Mouse (Mus musculus) C2C12 (cell line): Measurements from ENCODE around the gene Grk5. TPM values are rescaled to one million over a fixed set of nuclear protein-coding genes. Genes with fewer than 3 reads are reported as not detected.

Experiments
- H3K27me3 ChIP-seq: one replicate; pipeline ENCODE4 v1.6.1; 2011; ENCODE audit not compliant: control insufficient read depth, insufficient read depth, insufficient read length
- H3K36me3 ChIP-seq: one replicate; pipeline ENCODE4 v1.6.1; 2011; ENCODE audit not compliant: control insufficient read depth, insufficient read depth
- H3K4me3 ChIP-seq: one replicate; pipeline ENCODE4 v1.5.1; 2011; ENCODE audit warnings: mild to moderate bottlenecking, control low read depth; ENCODE audit not compliant: poor library complexity, insufficient read depth, severe bottlenecking
- H3K79me2 ChIP-seq: one replicate; pipeline ENCODE4 v1.6.1; 2011; ENCODE audit not compliant: control insufficient read depth, insufficient read depth
- H3K79me3 ChIP-seq: one replicate; pipeline ENCODE4 v1.6.1; 2011; ENCODE audit warnings: low read depth, control low read depth
- H3ac ChIP-seq: one replicate; pipeline ENCODE3; 2011; ENCODE audit warnings: low read depth; ENCODE audit not compliant: control insufficient read depth, insufficient read length
- CEBPB ChIP-seq: IDR thresholded peaks from one replicate; pipeline ENCODE4 v1.6.1; 2011; ENCODE audit warnings: low read depth, mild to moderate bottlenecking, control low read depth, moderate library complexity
- CTCF ChIP-seq: IDR thresholded peaks from one replicate; pipeline ENCODE4 v1.5.1; 2011; ENCODE audit not compliant: control insufficient read depth, insufficient read depth, insufficient read length
- FOSL1 ChIP-seq: IDR thresholded peaks from one replicate; pipeline ENCODE4 v1.8.0; 2011; ENCODE audit warnings: mild to moderate bottlenecking, low read length; ENCODE audit not compliant: poor library complexity, insufficient read depth, severe bottlenecking
- MAX ChIP-seq: IDR thresholded peaks from one replicate; pipeline ENCODE4 v1.6.1; 2011; ENCODE audit warnings: mild to moderate bottlenecking, control low read depth
- MYOD1 ChIP-seq: IDR thresholded peaks from one replicate; pipeline ENCODE4 v1.6.1; 2011; ENCODE audit warnings: low read depth; ENCODE audit not compliant: control insufficient read depth, insufficient read length
- MYOG ChIP-seq: IDR thresholded peaks from one replicate; pipeline ENCODE4 v1.6.1; 2011; ENCODE audit not compliant: control insufficient read depth, insufficient read length; ENCODE audit errors: extremely low read depth
- USF1 ChIP-seq: IDR thresholded peaks from one replicate; pipeline ENCODE4 v1.6.1; 2011; ENCODE audit warnings: low read depth, mild to moderate bottlenecking, control low read depth, moderate library complexity
- polyA plus RNA-seq: library from polyadenylated mRNA; unstranded; fragments of >200 nt; fragmentation: generic; extraction: Trizol; gene quantifications from one replicate; pipeline ENCODE4 v1.2.1, GENCODE M21; 2012; ENCODE audit warnings: missing spikeins

The Grk5 gene
- polyA plus RNA-seq, 1 experiment: 1.1 TPM

DNA sequence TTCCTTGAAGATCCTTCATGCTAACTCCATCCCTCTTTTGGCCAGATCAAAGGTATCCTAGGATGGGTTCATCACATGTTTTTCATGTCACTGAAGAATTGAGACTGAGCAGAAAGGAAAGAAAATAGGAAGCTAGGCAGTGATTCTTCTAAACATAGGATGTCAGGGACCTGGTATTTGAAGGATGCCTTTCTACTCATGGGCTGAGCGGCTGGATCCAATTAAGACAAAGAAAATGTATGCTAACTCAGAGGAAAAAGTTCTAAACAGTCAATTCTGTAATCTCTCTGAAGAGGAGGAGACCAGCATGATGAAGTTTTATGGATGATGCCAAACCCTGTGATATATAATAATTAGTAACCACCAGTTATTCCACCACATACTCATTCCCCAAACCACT is 13.6 kb downstream of the Grk5 start:
- H3ac ChIP-seq: no peak overlapping the region

GRCm38 (mm10) chr19:60903971-60904370 is 14.4 kb downstream of the Grk5 start:
- no peak for TF ChIP-seq CTCF
- TF ChIP-seq USF1: no peak
- TF ChIP-seq MYOD1: no peak
- no peak for TF ChIP-seq MAX
- no peak for TF ChIP-seq FOSL1
- no peak for TF ChIP-seq MYOG
- TF ChIP-seq CEBPB: no peak
- H3K79me2 ChIP-seq: no peaks in the 10 kb centered on the region
- peaks cover 2% of the 10 kb centered on the region for H3K79me3 ChIP-seq
- H3K27me3 ChIP-seq: no peaks in the 10 kb centered on the region
- H3ac ChIP-seq: no peak overlapping the region
- no peaks in the 10 kb centered on the region for H3K36me3 ChIP-seq
- H3K4me3 ChIP-seq: no peak overlapping the region

More for the DNA sequence above, 13.6 kb downstream of the Grk5 start:
- Histone ChIP-seq H3K27me3 (no peaks in the 10 kb centered on the region), H3K36me3 (no peaks in the 10 kb centered on the region), H3K4me3 (no peak overlapping the region), H3K79me3 (peaks cover 2% of the 10 kb centered on the region), H3K79me2 (no peaks in the 10 kb centered on the region)
- TF ChIP-seq MYOD1: no peak
- no peak for TF ChIP-seq USF1
- TF ChIP-seq FOSL1: no peak
- no peak for TF ChIP-seq CTCF
- no peak for TF ChIP-seq MAX
- no peak for TF ChIP-seq MYOG
- TF ChIP-seq CEBPB: no peak

DNA sequence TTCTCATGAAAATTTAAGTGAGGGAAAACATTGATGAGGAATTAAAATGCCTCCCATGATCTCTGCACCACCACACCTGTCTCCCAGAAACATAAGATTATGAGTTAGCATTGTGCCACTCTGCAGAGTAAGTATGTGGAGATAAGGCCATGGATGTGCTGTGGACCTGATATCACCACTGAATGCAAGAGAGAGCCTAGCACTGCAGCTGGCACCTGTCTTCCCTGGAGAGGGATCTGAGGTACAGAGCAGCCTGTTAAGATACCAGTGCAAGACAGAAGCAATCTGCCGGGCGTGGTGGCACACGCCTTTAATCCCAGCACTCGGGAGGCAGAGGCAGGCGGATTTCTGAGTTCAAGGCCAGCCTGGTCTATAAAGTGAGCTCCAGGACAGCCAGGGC is 15.9 kb downstream of the Grk5 start:
- H3K36me3 ChIP-seq: no peaks in the 10 kb centered on the region
- no peak overlapping the region for H3ac ChIP-seq
- H3K79me2 ChIP-seq: no peaks in the 10 kb centered on the region
- no peaks in the 10 kb centered on the region for H3K27me3 ChIP-seq
- TF ChIP-seq MYOD1 (no peak), FOSL1 (no peak), CEBPB (no peak)
- H3K4me3 ChIP-seq: no peak overlapping the region
- peaks cover 2% of the 10 kb centered on the region for H3K79me3 ChIP-seq

DNA sequence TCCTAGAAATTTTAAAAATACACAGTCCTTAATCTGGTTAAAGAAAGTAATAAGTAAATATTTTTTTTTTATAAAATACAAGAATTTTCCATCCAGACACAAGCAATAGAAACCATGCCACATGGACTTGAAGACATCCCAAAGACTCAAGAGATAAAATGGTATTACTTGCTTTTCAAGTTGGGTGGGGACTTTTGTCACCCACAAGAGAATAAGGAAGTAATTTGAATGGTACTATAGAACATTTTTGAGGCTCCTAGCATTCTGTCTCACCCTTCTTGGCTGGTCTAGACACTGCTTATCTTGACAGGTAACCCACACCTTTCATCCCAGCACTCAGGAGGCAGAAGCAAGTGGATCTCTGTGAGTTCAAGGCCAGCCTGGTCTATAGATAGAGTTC is 20.8 kb downstream of the Grk5 start:
- no peaks in the 10 kb centered on the region for H3K27me3 ChIP-seq
- TF ChIP-seq MAX (no peak), MYOG (no peak), FOSL1 (no peak), CEBPB (no peak), USF1 (no peak), MYOD1 (no peak), CTCF (no peak)
- H3K36me3 ChIP-seq: no peaks in the 10 kb centered on the region
- no peaks in the 10 kb centered on the region for H3K79me2 ChIP-seq
- no peak overlapping the region for H3K4me3 ChIP-seq
- no peaks in the 10 kb centered on the region for H3K79me3 ChIP-seq
- H3ac ChIP-seq: no peak overlapping the region

GRCm38 (mm10) chr19:60911653-60912052 is 22.1 kb downstream of the Grk5 start:
- no peak overlapping the region for H3K4me3 ChIP-seq
- no peaks in the 10 kb centered on the region for H3K79me2 ChIP-seq
- TF ChIP-seq MAX: no peak
- TF ChIP-seq CTCF: no peak
- no peak for TF ChIP-seq FOSL1
- no peak for TF ChIP-seq MYOG
- no peak for TF ChIP-seq MYOD1
- no peak for TF ChIP-seq USF1
- no peak for TF ChIP-seq CEBPB
- H3K27me3 ChIP-seq: no peaks in the 10 kb centered on the region
- no peak overlapping the region for H3ac ChIP-seq
- no peaks in the 10 kb centered on the region for H3K36me3 ChIP-seq
- H3K79me3 ChIP-seq: no peaks in the 10 kb centered on the region

GRCm38 (mm10) chr19:60915236-60915635 is 25.7 kb downstream of the Grk5 start:
- no peak overlapping the region for H3K4me3 ChIP-seq
- H3K79me3 ChIP-seq: no peaks in the 10 kb centered on the region
- H3ac ChIP-seq: no peak overlapping the region
- no peaks in the 10 kb centered on the region for H3K27me3 ChIP-seq
- H3K79me2 ChIP-seq: no peaks in the 10 kb centered on the region
- no peaks in the 10 kb centered on the region for H3K36me3 ChIP-seq
- TF ChIP-seq MAX (no peak), CEBPB (no peak), USF1 (no peak), MYOG (no peak), CTCF (no peak), FOSL1 (no peak), MYOD1 (no peak)
